ENCODE assay signal across 8 mouse cellular contexts in genomic region chr12:75595291-75596153, GRCm38 (mm10). TPM values are rescaled to one million over a fixed set of nuclear protein-coding genes. Genes with fewer than 3 reads are reported as not detected.
A peak's percentile ranks its signal among the peaks of the same experiment; 100 is the strongest.
DNase-seq lines count a peak whose midpoint lies in the region; ATAC-seq and TF ChIP-seq lines count a peak whose summit lies in the region.

No protein-coding gene starts in this region.

- no peak for TF ChIP-seq POLR2A in small intestine, adult 2 months (IDR thresholded peaks at IDR 0.05; ENCODE audit: low read depth, low read length)

- ATAC-seq in embryonic facial prominence, embryonic 14.5 days (ENCODE audit: low read depth): peak; percentile 10
- ATAC-seq in hindbrain, embryonic 14.5 days (ENCODE audit: low FRiP score): peak; percentile 18
- ATAC-seq in limb, embryonic 12.5 days (ENCODE audit: insufficient number of reproducible peaks, insufficient read depth, low FRiP score, low TSS enrichment, low read depth): no peak
- peak; percentile 33 for ATAC-seq in midbrain, embryonic 11.5 days (ENCODE audit: low FRiP score)

- H3K4me3 ChIP-seq in gastrocnemius, adult 2 months: peak overlapping the region; percentile 99
- peak overlapping the region; percentile 100 for H3K4me3 ChIP-seq in embryonic facial prominence, embryonic 14.5 days (ENCODE audit: low read depth, low read length)
- H3K4me3 ChIP-seq in hindbrain, embryonic 14.5 days (replicated peaks; ENCODE audit: low read length): peak overlapping the region; percentile 100
- peak overlapping the region; percentile 99 for H3K4me3 ChIP-seq in limb, embryonic 12.5 days (replicated peaks)
- H3K4me3 ChIP-seq in midbrain, embryonic 11.5 days (ENCODE audit: low read depth, low read length): peak overlapping the region; percentile 100
- peak overlapping the region; percentile 93 for H3K4me3 ChIP-seq in small intestine, adult 2 months (ENCODE audit: low read depth, low read length)

- peaks cover 12% of the 10 kb centered on the region for H3K4me1 ChIP-seq in embryonic facial prominence, embryonic 14.5 days (ENCODE audit: control insufficient read depth, insufficient read depth, low read length)
- peaks cover 12% of the 10 kb centered on the region for H3K4me1 ChIP-seq in hindbrain, embryonic 14.5 days (replicated peaks; ENCODE audit: control insufficient read depth, insufficient read depth, low read length)
- peaks cover 17% of the 10 kb centered on the region for H3K4me1 ChIP-seq in limb, embryonic 12.5 days (replicated peaks)
- H3K4me1 ChIP-seq in midbrain, embryonic 11.5 days (ENCODE audit: control insufficient read depth, insufficient read depth, low read length): peaks cover 11% of the 10 kb centered on the region
- peaks cover 4% of the 10 kb centered on the region for H3K4me1 ChIP-seq in small intestine, adult 2 months (ENCODE audit: control insufficient read depth, insufficient read depth, insufficient read length, low read length)

- peak overlapping the region; percentile 99 for H3K27ac ChIP-seq in gastrocnemius, adult 2 months
- H3K27ac ChIP-seq in embryonic facial prominence, embryonic 14.5 days (replicated peaks; ENCODE audit: low read depth, low read length): peak overlapping the region; percentile 97
- peak overlapping the region; percentile 95 for H3K27ac ChIP-seq in hindbrain, embryonic 14.5 days
- peak overlapping the region; percentile 96 for H3K27ac ChIP-seq in limb, embryonic 12.5 days
- peak overlapping the region; percentile 95 for H3K27ac ChIP-seq in midbrain, embryonic 11.5 days (ENCODE audit: low read depth, low read length)
- peak overlapping the region; percentile 42; the same call in 1 of the 2 replicates for H3K27ac ChIP-seq in small intestine, adult 2 months (ENCODE audit: insufficient read depth, low read depth, low read length)

- intact Hi-C loops in gastrocnemius, adult 2 months (cut with DNase I): loop anchor here (5.0 kb wide), 2 partner anchors 62 to 133 kb away; no protein-coding TSS in a partner anchor

- H3K27me3 ChIP-seq in embryonic facial prominence, embryonic 14.5 days (replicated peaks; ENCODE audit: control insufficient read depth, insufficient read depth, low read length): no peaks in the 10 kb centered on the region
- no peaks in the 10 kb centered on the region for H3K27me3 ChIP-seq in hindbrain, embryonic 14.5 days (ENCODE audit: control insufficient read depth, insufficient read depth, low read length)
- no peaks in the 10 kb centered on the region for H3K27me3 ChIP-seq in limb, embryonic 12.5 days
- no peaks in the 10 kb centered on the region for H3K27me3 ChIP-seq in midbrain, embryonic 11.5 days (ENCODE audit: control insufficient read depth, insufficient read depth, low read length)
- H3K27me3 ChIP-seq in small intestine, adult 2 months (ENCODE audit: control insufficient read depth, insufficient read depth, low read length): no peaks in the 10 kb centered on the region

- peak; percentile 58 for DNase-seq in gastrocnemius, adult 2 months
- no peak for DNase-seq in gastrocnemius, postnatal 10 days
- peak; percentile 59 for DNase-seq in adrenal gland, postnatal 10 days
- DNase-seq in embryonic facial prominence, embryonic 14.5 days (ENCODE audit: low spot score): peak; percentile 41
- DNase-seq in hindbrain, embryonic 14.5 days (ENCODE audit: low spot score): peak; percentile 27
- DNase-seq in midbrain, embryonic 11.5 days (ENCODE audit: low spot score, missing footprints): peak; percentile 95

- peak overlapping the region; percentile 65 for H3K4me2 ChIP-seq in embryonic facial prominence, embryonic 14.5 days (ENCODE audit: low read depth, low read length)
- peak overlapping the region; percentile 88 for H3K4me2 ChIP-seq in hindbrain, embryonic 14.5 days (replicated peaks)
- H3K4me2 ChIP-seq in limb, embryonic 12.5 days: peak overlapping the region; percentile 79
- peak overlapping the region; percentile 90 for H3K4me2 ChIP-seq in midbrain, embryonic 11.5 days

- no peaks in the 10 kb centered on the region for H3K9me3 ChIP-seq in embryonic facial prominence, embryonic 14.5 days (ENCODE audit: control insufficient read depth, low read length)
- no peaks in the 10 kb centered on the region for H3K9me3 ChIP-seq in hindbrain, embryonic 14.5 days (ENCODE audit: control insufficient read depth, low read length)
- no peaks in the 10 kb centered on the region for H3K9me3 ChIP-seq in limb, embryonic 12.5 days
- no peaks in the 10 kb centered on the region for H3K9me3 ChIP-seq in midbrain, embryonic 11.5 days (ENCODE audit: control insufficient read depth, low read length)

- H3K9ac ChIP-seq in embryonic facial prominence, embryonic 14.5 days (ENCODE audit: low read depth, low read length): peak overlapping the region; percentile 97
- peak overlapping the region; percentile 98 for H3K9ac ChIP-seq in hindbrain, embryonic 14.5 days
- H3K9ac ChIP-seq in limb, embryonic 12.5 days (replicated peaks): peak overlapping the region; percentile 96
- peak overlapping the region; percentile 99 for H3K9ac ChIP-seq in midbrain, embryonic 11.5 days (ENCODE audit: low read length)

- 0% methylated on average over 24 of the region's 97 CpGs for WGBS in embryonic facial prominence, embryonic 14.5 days
- under 1% methylated on average over 84 of the region's 97 CpGs for WGBS in hindbrain, embryonic 14.5 days
- under 1% methylated on average over 76 of the region's 97 CpGs for WGBS in limb, embryonic 12.5 days
- WGBS in midbrain, embryonic 11.5 days: under 1% methylated on average over 76 of the region's 97 CpGs
- WGBS in small intestine, adult 2 months: 1% methylated on average over 87 of the region's 97 CpGs

- no peak for TF ChIP-seq CTCF in gastrocnemius, adult 2 months (IDR thresholded peaks at IDR 0.05)
- TF ChIP-seq CTCF in small intestine, adult 2 months (IDR thresholded peaks at IDR 0.05; ENCODE audit: extremely low read depth, insufficient read length, insufficient replicate concordance, low read depth, low read length): no peak

- peaks cover 23% of the 10 kb centered on the region; the same call in 1 of the 2 replicates for H3K36me3 ChIP-seq in embryonic facial prominence, embryonic 14.5 days (ENCODE audit: control insufficient read depth, insufficient read depth, low read length)
- peaks cover 21% of the 10 kb centered on the region for H3K36me3 ChIP-seq in hindbrain, embryonic 14.5 days (replicated peaks; ENCODE audit: control insufficient read depth, insufficient read depth)
- peaks cover 21% of the 10 kb centered on the region for H3K36me3 ChIP-seq in limb, embryonic 12.5 days
- H3K36me3 ChIP-seq in midbrain, embryonic 11.5 days (ENCODE audit: control insufficient read depth, insufficient read depth, low read length): 0 out of 2 replicates have a peak, but pooled peaks cover 5% of the 10 kb centered on the region
- peaks cover 17% of the 10 kb centered on the region for H3K36me3 ChIP-seq in small intestine, adult 2 months (ENCODE audit: control insufficient read depth, insufficient read depth, low read length)

RNA-seq across cellular contexts. Expression of gene Ppp2r5e, which starts 0.5 kb away (rescaled TPM):
- total RNA-seq in gastrocnemius, adult 2 months (2021): 10 to 100 TPM; 32.2 to 34.3 TPM
- 10 to 100 TPM; 28.6 to 32.0 TPM for total RNA-seq in gastrocnemius, postnatal 10 days (2021)
- total RNA-seq in adrenal gland, postnatal 10 days (2021): 10 to 100 TPM; 38.1 to 41.3 TPM
- 14.8 and 15.3 TPM in 2 replicates for polyA plus RNA-seq in embryonic facial prominence, embryonic 14.5 days (2014; fragmentation: Nextera tagmentation; extraction: Ambion mirVana)
- 25.6 and 27.1 TPM in 2 replicates for polyA plus RNA-seq in hindbrain, embryonic 14.5 days (2014; fragmentation: Nextera tagmentation; extraction: Ambion mirVana)
- polyA plus RNA-seq in limb, embryonic 12.5 days (2016; fragmentation: Nextera tagmentation; extraction: Ambion mirVana): 18.8 and 19.7 TPM in 2 replicates
- 22.3 and 24.7 TPM in 2 replicates for polyA plus RNA-seq in midbrain, embryonic 11.5 days (2014; fragmentation: Nextera tagmentation; extraction: Ambion mirVana)
- polyA plus RNA-seq in small intestine, adult 2 months (2012; rRNA removed): 9.9 and 14.2 TPM in 2 replicates

Comparison
In these comparisons a context has a peak if more than half of its experiments do, and no peak if none do; other contexts are left out.
1. H3K27ac ChIP-seq: peak in every context shown above with its lines; median percentile 99 in gastrocnemius, adult 2 months; 97 in embryonic facial prominence, embryonic 14.5 days; 96 in limb, embryonic 12.5 days; 95 in hindbrain, embryonic 14.5 days; 95 in midbrain, embryonic 11.5 days; 42 in small intestine, adult 2 months.